In genomic region chr8:105700566-105700965, GRCm38 (mm10) we compare ENCODE assay signal across 8 mouse cellular contexts. TPM values are rescaled to one million over a fixed set of nuclear protein-coding genes. Genes with fewer than 3 reads are reported as not detected.
DNase-seq lines count a peak whose midpoint lies in the region; ATAC-seq lines count a peak whose summit lies in the region.

No protein-coding gene starts in this region.

- WGBS in forebrain, embryonic 14.5 days, result 0% methylated on average over 21 of the region's 21 CpGs

- H3K4me2 ChIP-seq in forebrain, embryonic 14.5 days (ENCODE audit: low read length), result peak overlapping the region; percentile 97

- peak overlapping the region; percentile 89; the same call in 1 of the 2 replicates for H3K27ac ChIP-seq in forebrain, embryonic 14.5 days (ENCODE audit: low read depth, low read length)

- peak overlapping the region; percentile 65 for H3K4me3 ChIP-seq in forebrain, embryonic 14.5 days (ENCODE audit: low read depth, low read length)

- DNase-seq in layer of hippocampus, adult 11-12 months (ENCODE audit: low spot score), result peak; percentile 63
- no peak for DNase-seq in layer of hippocampus, postnatal 36 days
- DNase-seq in T-cell, adult 2 months (ENCODE audit: low spot score), result peak; percentile 74
- no peak for DNase-seq in forebrain, embryonic 14.5 days (ENCODE audit: low spot score)
- peak; percentile 67 to 75 for DNase-seq in kidney, postnatal 36 days
- peak; percentile 52 for DNase-seq in lung, postnatal 14 days
- DNase-seq in right cerebral cortex, postnatal 36 days (ENCODE audit: low spot score in 2 of 2), result peak; percentile 63 to 74
- no peak for DNase-seq in urinary bladder, postnatal 10 days (ENCODE audit: low spot score)

- H3K27me3 ChIP-seq in forebrain, embryonic 14.5 days (replicated peaks; ENCODE audit: control insufficient read depth, insufficient read depth, low read length), result no peaks in the 10 kb centered on the region

- ATAC-seq in forebrain, embryonic 14.5 days, result peak; percentile 56

- H3K9ac ChIP-seq in forebrain, embryonic 14.5 days (ENCODE audit: low read length), result peak overlapping the region; percentile 76

- no peaks in the 10 kb centered on the region for H3K9me3 ChIP-seq in forebrain, embryonic 14.5 days (replicated peaks; ENCODE audit: control insufficient read depth, low read length)

- H3K36me3 ChIP-seq in forebrain, embryonic 14.5 days (ENCODE audit: control insufficient read depth, insufficient read depth, low read length), result peaks cover 56% of the 10 kb centered on the region

- H3K4me1 ChIP-seq in forebrain, embryonic 14.5 days (ENCODE audit: control insufficient read depth, insufficient read depth, low read length), result peaks cover 13% of the 10 kb centered on the region

RNA-seq across cellular contexts. Expression of gene Acd, which starts 0.3 kb away (rescaled TPM):
- total RNA-seq in layer of hippocampus, postnatal 36 days (2021), result 10 to 100 TPM; 37.1 to 38.7 TPM
- polyA plus RNA-seq in forebrain, embryonic 14.5 days (2014; fragmentation: Nextera tagmentation; extraction: Ambion mirVana), result 79.7 and 89.5 TPM in 2 replicates

RNA-seq across cellular contexts. Expression of gene Pard6a, which starts 0.4 kb away (rescaled TPM):
- 10 to 100 TPM; 29.1 to 36.3 TPM for total RNA-seq in layer of hippocampus, postnatal 36 days (2021)
- polyA plus RNA-seq in forebrain, embryonic 14.5 days (2014; fragmentation: Nextera tagmentation; extraction: Ambion mirVana), result 48.1 and 54.6 TPM in 2 replicates

RNA-seq across cellular contexts. Expression of gene 4933405L10Rik, which starts 6.9 kb away (rescaled TPM):
- total RNA-seq in layer of hippocampus, postnatal 36 days (2021), result not detected
- 0.20 and 0.34 TPM in 2 replicates for polyA plus RNA-seq in forebrain, embryonic 14.5 days (2014; fragmentation: Nextera tagmentation; extraction: Ambion mirVana)

RNA-seq across cellular contexts. Expression of gene Enkd1, which starts 7.4 kb away (rescaled TPM):
- 1 to 10 TPM; 9.0 to 9.4 TPM for total RNA-seq in layer of hippocampus, postnatal 36 days (2021)
- 18.9 and 19.0 TPM in 2 replicates for polyA plus RNA-seq in forebrain, embryonic 14.5 days (2014; fragmentation: Nextera tagmentation; extraction: Ambion mirVana)

RNA-seq across cellular contexts. Expression of gene Carmil2, which starts 14.5 kb away (rescaled TPM):
- 10 to 100 TPM; 69.3 to 72.7 TPM for total RNA-seq in layer of hippocampus, postnatal 36 days (2021)
- 6.0 and 8.4 TPM in 2 replicates for polyA plus RNA-seq in forebrain, embryonic 14.5 days (2014; fragmentation: Nextera tagmentation; extraction: Ambion mirVana)

Comparison
In these comparisons a context has a peak if more than half of its experiments do, and no peak if none do; other contexts are left out.
1. DNase-seq: peak in layer of hippocampus, adult 11-12 months (single experiment), T-cell, adult 2 months (single experiment), kidney, postnatal 36 days (2 of 2), lung, postnatal 14 days (single experiment) and right cerebral cortex, postnatal 36 days (2 of 2); none in layer of hippocampus, postnatal 36 days (0 of 2), forebrain, embryonic 14.5 days (single experiment) and urinary bladder, postnatal 10 days (single experiment).